Mouse (Mus musculus): ENCODE results near the gene Olfr934.

Gene Olfr934

DNA sequence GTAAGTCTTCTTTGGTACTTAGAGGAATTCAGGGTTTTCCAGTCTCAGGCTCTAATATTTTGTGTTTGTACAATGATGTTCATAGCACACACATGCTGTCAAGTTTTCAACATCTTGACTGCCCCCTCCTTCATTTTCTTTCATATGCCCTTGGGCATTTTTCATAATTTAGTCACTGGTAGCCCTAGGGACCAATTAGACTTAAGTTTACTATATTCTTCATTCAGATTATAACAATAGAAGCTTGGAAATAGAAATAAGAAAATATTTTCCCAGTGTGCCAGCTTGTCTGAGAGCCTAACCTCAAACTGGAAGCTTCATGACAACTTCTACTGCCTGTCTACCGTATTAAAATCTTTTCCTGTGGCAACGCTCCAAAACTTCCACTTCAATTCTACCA is at the start of gene Olfr934:
Olfr934 (minus strand) TSS at position 101 of the 400 bp plus-strand sequence.
- no peak for DNase-seq

DNA sequence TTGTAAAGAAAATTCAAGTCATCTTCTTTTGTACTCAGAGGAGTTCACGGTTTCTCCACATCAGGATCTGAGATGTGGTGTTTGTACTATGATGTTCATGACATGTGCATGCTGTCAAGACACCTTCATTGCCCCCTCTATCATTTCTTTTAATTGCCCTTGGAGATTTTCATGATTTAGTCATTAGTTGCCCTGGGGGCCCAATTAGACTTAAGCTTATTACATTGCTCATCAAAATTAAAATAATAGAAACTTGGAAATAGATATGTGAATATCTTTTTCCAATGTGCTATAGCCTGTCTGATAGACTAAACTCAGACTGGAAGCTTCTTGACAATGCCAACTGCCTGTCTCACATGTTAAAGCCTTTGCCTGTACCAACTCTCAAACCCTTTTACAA is 35.2 kb upstream of the Olfr934 start, which contains the start of gene Olfr146:
Olfr146 (minus strand) TSS at position 101 of the 400 bp plus-strand sequence.
- no peak for DNase-seq

GRCm38 (mm10) chr9:38999583-38999982 is 11.5 kb upstream of the Olfr934 start, which contains the start of gene Olfr935:
Gene Olfr935 (minus strand): TSS chr9:38999683.
- no peak for DNase-seq

DNA sequence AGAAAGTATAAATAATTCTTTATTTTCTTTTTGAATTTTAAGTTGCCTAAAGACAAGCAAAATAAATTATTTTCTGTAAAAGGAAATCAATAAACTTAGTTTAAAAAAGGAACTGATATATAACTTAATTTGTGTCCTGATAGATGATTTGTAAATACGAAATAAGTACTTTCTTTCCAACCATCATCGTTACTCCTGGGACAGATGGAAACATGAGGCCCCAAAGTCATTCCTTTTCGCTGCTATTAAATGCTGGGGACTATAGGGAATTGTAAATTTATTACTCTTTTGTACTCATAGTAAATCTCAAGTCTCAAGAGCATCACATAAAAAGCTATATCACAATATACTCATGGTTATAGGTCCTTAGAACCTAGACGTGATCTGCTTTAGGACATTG is 16.1 kb downstream of the Olfr934 start, which contains the start of gene Olfr933:
Olfr933 (plus strand) TSS at position 301 of the 400 bp plus-strand sequence.
- no peak for DNase-seq

- no peak for DNase-seq
Observed at GRCm38 (mm10) chr9:38954124-38954416, 34.0 kb downstream of the Olfr934 start.

DNA sequence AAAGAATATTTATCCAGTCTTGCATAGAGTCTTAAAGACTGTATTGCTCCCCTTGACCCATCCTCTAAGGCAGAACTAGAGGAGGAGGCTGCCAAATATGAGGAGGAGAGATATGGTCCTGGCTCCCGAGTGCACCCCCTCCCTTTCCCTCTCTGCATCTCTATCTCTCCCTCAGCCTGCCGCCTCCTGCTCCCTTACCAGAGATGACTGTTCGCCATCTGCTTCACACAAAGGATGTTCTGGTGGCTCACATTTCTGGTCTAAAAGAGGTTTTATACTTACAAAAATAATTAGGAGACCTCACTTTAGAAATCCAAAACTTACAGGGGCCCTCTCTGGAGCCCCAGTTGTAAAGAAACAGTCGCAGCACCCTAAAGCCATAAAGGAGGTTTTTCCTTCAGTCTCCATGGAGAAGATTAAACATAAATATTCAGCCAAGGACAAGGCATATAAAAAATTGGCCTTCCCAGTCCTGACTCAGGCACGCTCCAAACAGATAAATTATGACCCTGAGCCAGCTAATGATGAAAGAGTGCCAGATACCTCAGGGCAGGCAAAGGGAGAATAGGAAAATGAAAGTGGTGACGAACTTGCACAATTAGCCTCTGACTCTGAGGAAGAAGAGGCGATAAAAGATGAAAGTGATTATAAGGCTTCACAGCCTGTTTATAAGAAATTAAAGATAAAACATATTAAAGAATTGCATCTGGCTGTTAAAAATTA is 34.6 kb downstream of the Olfr934 start:
- DNase-seq, result no peak

Measured in thymus, postnatal 25 days (tissue).